Mouse (Mus musculus) midbrain, embryonic 10.5 days (tissue): ENCODE measurements at regions not wholly inside any gene's neighbourhood (a gene's known extent, or its start where the extent isn't known, plus 50 kb on each side); places are given as distances from the start of the nearest gene placed in this dataset.

Experiments
- DNase-seq: peaks from one replicate; pipeline ENCODE4 v3.0.0-alpha.2; 2017; ENCODE audit warnings: low spot score
- H3K27ac ChIP-seq: fragments of 300-500 bp; sonication (generic); replicated peaks from 2 replicates; pipeline ENCODE4 v1.5.1; 2016; ENCODE audit warnings: mild to moderate bottlenecking
- H3K27me3 ChIP-seq: fragments of 300-500 bp; sonication (generic); 2 replicates; pipeline ENCODE4 v1.6.1; 2016; ENCODE audit warnings: low read depth, mild to moderate bottlenecking; ENCODE audit not compliant: poor library complexity, severe bottlenecking
- H3K36me3 ChIP-seq: fragments of 300-500 bp; sonication (generic); 2 replicates; pipeline ENCODE4 v1.6.1; 2016; ENCODE audit warnings: mild to moderate bottlenecking, moderate library complexity
- H3K4me1 ChIP-seq: fragments of 300-500 bp; sonication (generic); 2 replicates; pipeline ENCODE4 v1.6.1; 2016
- H3K4me3 ChIP-seq: fragments of 300-500 bp; sonication (generic); 2 replicates; pipeline ENCODE4 v1.5.1; 2016; ENCODE audit warnings: mild to moderate bottlenecking, moderate library complexity
- H3K9me3 ChIP-seq: fragments of 300-500 bp; sonication (generic); replicated peaks from 2 replicates; pipeline ENCODE4 v1.6.1; 2016; ENCODE audit warnings: mild to moderate bottlenecking
- WGBS: fragments of 180-500 bp; shearing (Covaris S2); methylation state at CpG from one replicate; pipeline ENCODE4 v1.1.7; 2016; 5-methylcytosine and 5-hydroxymethylcytosine counted together

DNA sequence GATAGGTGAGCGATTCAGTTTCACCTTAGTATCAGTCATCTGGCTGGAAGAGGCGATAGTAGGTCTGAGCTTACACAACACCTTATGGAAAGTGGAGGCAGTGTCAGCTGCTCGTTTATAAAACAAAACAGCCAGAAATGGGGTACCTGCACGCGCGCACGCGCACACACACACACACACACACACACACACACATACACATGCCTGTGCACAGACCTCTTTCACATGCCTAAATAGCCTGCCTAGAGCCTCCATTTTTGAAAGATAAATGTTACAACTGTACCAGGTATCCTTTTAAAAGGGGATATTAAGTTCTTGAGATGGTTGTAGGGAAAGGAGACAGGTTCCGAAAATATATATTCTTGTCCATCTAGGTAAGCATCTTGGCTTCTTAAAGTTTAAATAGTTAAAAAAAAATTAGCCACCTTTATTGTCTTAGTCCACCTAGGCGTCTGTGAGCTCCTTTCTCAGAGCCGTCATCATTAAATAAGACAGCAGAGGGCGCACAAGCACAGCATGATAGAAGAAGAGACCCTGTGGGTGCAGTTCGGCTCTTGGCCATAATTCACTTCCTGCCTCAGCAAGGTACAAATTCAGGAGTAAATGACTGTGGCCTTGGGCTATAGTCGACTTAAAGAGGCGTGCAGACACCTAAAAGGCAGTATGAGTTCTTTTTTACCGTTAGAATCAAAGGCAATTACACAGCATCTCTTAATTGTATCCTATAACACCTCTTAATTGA, 121.4 kb upstream of the Ralgapa2 start:
- no peaks in the 10 kb centered on the region for H3K9me3 ChIP-seq
- H3K36me3 ChIP-seq = no peaks in the 10 kb centered on the region
- no peaks in the 10 kb centered on the region for H3K4me1 ChIP-seq
- DNase-seq = peak; percentile 75
- H3K27me3 ChIP-seq = peaks cover 70% of the 10 kb centered on the region
- 48% methylated on average over 16 of the region's 16 CpGs for WGBS
- no peak overlapping the region for H3K27ac ChIP-seq
- no peak overlapping the region for H3K4me3 ChIP-seq

DNA sequence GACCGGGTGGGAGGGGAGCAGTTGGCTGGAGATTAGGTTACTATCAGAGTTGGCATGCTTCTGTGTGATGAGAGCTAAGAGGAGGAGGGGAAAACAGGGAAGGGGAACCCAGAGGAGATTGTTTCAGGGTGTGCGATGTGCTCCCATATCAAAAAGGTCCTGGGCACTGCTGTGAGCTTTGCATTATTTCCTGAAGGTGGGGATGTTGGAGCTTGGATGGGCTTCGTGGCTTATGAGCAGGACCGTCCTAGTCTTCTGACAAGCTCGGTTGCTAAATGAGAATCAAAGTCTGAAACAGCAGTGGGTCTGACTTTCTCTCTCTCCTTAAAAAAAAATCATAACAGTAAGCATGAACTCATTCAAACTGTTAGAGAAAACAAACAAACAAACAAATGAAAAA, 125.4 kb upstream of the Ralgapa2 start:
- Histone ChIP-seq H3K4me3 (no peak overlapping the region), H3K27ac (no peak overlapping the region), H3K4me1 (no peaks in the 10 kb centered on the region), H3K9me3 (no peaks in the 10 kb centered on the region; the same call in 1 of the 2 replicates), H3K27me3 (peaks cover 39% of the 10 kb centered on the region), H3K36me3 (no peaks in the 10 kb centered on the region)
- no peak for DNase-seq
- 66% methylated on average over 5 of the region's 5 CpGs for WGBS

DNA sequence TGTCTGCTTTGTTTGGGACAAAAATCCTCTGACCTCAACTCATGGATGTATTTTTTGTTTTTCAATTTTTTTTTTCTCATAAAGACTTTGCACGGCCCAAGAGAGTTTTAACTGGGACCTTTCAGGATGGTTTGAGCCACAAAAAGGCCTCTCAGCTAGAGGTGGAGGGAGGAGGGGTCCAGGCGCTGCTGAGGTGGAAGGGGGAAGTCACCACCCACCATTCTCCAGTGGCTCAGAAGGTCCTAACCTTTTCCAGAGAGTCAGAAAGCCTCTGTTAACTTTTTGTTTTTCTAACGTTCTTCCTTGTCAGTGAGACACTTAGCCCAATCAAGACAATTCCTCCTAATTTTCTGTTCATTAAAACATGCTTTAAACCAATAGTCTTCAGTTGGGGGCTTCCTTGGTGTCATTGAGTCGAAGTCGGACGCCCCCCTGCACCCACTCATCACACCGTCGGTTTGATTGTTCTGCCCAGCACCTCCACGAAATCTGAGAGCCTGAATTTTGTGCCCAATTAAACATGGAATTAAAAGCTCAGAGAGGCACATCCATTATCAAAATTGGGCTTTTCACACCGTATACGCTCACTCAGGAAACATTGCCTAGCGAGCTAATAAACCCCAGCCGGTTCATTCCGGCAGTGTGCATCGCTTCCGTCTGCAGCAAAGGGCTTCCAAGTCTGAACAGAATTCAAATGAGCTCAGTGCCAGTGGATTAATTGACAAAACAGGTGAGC, 134.3 kb upstream of the Ralgapa2 start:
- Histone ChIP-seq H3K4me1 (peaks cover 12% of the 10 kb centered on the region), H3K27me3 (peaks cover 16% of the 10 kb centered on the region), H3K27ac (0 out of 2 replicates have a peak overlapping the region, but pooled peaks have one; percentile 13), H3K4me3 (no peak overlapping the region), H3K36me3 (no peaks in the 10 kb centered on the region), H3K9me3 (no peaks in the 10 kb centered on the region)
- DNase-seq = no peak
- WGBS = 38% methylated on average over 16 of the region's 16 CpGs

DNA sequence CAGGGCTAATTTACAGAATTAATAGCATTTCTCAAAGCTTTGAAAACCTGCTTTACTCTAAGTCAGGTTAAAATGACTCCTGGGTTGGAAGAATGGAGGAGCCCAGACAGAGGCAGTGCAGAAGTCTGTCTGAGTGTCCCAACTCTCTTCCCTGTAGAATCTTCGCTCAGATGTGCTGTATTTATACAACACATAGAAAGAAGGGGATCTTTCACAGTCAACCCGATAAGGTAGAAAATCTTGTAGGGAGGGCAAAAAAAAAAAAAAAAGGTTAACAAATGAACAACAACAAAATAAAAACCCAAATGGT, 134.8 kb upstream of the Ralgapa2 start:
- no peaks in the 10 kb centered on the region for H3K9me3 ChIP-seq
- H3K27ac ChIP-seq = 0 out of 2 replicates have a peak overlapping the region, but pooled peaks have one; percentile 13
- H3K4me1 ChIP-seq = peaks cover 12% of the 10 kb centered on the region
- peaks cover 16% of the 10 kb centered on the region for H3K27me3 ChIP-seq
- 90% methylated on average over 2 of the region's 2 CpGs for WGBS
- H3K36me3 ChIP-seq = no peaks in the 10 kb centered on the region
- no peak for DNase-seq
- H3K4me3 ChIP-seq = no peak overlapping the region

DNA sequence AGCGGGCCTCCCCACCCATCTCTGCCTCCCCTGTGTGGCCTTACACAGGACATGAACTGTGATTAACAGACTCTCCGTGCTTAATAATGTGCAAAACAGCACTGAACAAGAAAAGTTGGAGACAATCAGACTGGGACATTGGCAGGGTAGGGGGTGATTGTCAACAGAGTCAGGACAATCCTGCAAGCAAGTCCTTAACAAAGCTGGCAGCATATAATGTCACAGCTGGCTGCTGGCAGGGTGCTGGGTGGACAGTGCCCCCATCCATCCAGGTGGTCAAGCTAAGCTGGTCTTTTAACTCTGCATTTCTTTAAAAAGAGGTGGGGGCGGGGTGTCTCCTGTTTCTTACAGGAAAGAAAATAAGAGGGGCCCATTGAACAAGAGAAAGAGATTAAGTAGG, 149.2 kb upstream of the Ralgapa2 start:
- 45% methylated on average over 3 of the region's 3 CpGs for WGBS
- Histone ChIP-seq H3K27me3 (peaks cover 43% of the 10 kb centered on the region), H3K9me3 (no peaks in the 10 kb centered on the region), H3K27ac (no peak overlapping the region), H3K36me3 (no peaks in the 10 kb centered on the region), H3K4me3 (no peak overlapping the region), H3K4me1 (peaks cover 16% of the 10 kb centered on the region)
- DNase-seq = no peak

DNA sequence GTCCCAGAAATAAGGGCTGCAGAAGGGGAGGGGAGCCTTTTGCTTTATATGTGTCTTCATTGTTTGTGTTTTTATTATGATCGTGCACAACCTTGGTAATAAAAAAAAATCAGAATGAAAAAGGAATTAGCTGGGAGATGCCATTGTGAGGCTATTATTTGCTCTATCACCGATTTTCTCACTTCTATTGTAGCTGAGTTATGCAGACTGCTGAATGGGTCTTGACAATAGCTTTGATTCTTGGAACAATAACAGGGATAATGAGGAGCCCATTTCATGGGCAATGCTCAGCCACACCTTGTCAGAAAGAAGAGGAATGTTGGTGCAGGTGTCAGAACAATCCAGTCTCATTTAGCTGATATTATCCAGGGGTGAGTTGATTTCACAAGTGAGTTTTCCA, 160.6 kb upstream of the Ralgapa2 start:
- Histone ChIP-seq H3K27me3 (peaks cover 3% of the 10 kb centered on the region; the same call in 1 of the 2 replicates), H3K4me1 (no peaks in the 10 kb centered on the region; the same call in 1 of the 2 replicates), H3K9me3 (no peaks in the 10 kb centered on the region), H3K4me3 (no peak overlapping the region), H3K27ac (no peak overlapping the region), H3K36me3 (no peaks in the 10 kb centered on the region)
- no peak for DNase-seq
- WGBS = 63% methylated on average over 2 of the region's 2 CpGs

DNA sequence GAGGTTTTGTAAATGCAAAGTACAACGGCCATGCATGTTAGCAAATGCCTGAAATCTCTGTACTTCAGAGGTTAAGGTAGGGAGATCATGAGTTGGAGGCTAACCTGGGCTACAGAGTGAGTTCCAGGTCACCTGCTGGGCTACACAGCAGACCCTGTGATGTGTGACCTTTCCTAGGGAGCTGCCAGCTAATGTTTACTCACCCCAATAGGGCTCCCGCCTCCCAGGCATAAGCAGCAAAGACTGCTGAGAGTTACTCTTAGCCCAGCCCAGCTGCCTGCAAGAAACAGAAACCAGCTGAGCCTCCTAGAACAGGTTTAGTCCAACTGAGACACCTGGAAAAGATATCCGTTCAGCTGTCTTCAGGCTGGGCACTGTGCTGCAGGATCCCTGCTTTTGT, 169.8 kb upstream of the Ralgapa2 start:
- no peak overlapping the region for H3K27ac ChIP-seq
- H3K4me1 ChIP-seq = no peaks in the 10 kb centered on the region
- WGBS = 68% methylated on average over 3 of the region's 3 CpGs
- H3K36me3 ChIP-seq = no peaks in the 10 kb centered on the region
- DNase-seq = no peak
- H3K9me3 ChIP-seq = no peaks in the 10 kb centered on the region
- H3K4me3 ChIP-seq = no peak overlapping the region
- no peaks in the 10 kb centered on the region for H3K27me3 ChIP-seq

DNA sequence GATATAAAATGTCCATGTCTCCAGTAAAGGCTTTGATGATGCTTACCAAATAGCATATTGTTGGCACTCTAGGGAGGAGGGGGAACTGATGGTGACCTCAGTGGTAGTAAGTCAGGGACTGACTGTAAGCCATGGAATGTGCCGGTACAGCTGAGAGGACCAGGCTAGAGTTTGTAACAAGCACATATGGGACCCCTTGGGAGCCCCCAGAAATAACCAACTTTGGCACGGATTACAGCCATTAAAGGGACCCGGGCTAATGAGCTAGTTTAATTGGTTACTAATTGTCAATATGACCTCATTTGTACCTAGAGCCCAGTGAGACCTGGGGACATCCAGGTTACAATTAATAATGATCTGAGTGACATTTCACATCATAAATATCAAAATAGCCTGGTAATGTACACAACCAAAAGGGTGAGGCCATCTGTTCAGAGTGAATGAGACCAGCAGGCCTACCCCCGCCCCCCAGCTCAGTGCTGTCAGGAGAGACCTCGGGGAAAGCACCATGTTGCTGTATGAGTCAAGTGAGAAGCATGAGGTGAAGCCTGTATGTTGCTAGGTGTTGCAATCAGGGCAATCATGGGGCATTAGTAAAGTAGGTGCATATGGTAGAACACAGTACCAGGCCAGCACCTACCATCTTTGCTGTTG, 169.7 kb upstream of the Kiz start:
- H3K27ac ChIP-seq = no peak overlapping the region
- H3K9me3 ChIP-seq = no peaks in the 10 kb centered on the region
- H3K36me3 ChIP-seq = no peaks in the 10 kb centered on the region
- WGBS = 89% methylated on average over 5 of the region's 5 CpGs
- no peaks in the 10 kb centered on the region for H3K4me1 ChIP-seq
- no peak overlapping the region for H3K4me3 ChIP-seq
- DNase-seq = no peak
- H3K27me3 ChIP-seq = peaks cover 9% of the 10 kb centered on the region

DNA sequence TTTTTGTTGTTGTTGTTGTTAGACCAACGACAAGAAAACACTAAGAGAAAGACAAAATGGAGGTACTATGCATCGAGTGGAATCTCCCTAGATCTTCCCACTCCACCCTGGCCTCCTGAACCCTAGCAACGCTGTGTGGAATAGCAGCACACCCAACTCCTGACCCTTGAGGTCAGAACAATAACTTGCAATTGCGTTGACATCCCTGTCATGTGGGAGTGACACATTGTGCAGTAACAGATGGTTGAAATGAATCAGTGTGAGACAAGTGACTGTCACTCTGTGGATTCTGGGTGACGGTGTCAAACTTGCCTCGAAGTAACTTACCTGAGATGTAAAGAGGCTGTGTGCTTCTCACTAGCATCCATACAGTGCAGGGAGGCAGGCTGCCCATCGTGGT, 167.1 kb upstream of the Kiz start:
- H3K4me3 ChIP-seq = no peak overlapping the region
- DNase-seq = no peak
- 84% methylated on average over 7 of the region's 7 CpGs for WGBS
- H3K9me3 ChIP-seq = 0 out of 2 replicates have a peak, but pooled peaks cover 5% of the 10 kb centered on the region
- H3K27me3 ChIP-seq = peaks cover 25% of the 10 kb centered on the region
- H3K27ac ChIP-seq = no peak overlapping the region
- no peaks in the 10 kb centered on the region for H3K36me3 ChIP-seq
- peaks cover 2% of the 10 kb centered on the region for H3K4me1 ChIP-seq

DNA sequence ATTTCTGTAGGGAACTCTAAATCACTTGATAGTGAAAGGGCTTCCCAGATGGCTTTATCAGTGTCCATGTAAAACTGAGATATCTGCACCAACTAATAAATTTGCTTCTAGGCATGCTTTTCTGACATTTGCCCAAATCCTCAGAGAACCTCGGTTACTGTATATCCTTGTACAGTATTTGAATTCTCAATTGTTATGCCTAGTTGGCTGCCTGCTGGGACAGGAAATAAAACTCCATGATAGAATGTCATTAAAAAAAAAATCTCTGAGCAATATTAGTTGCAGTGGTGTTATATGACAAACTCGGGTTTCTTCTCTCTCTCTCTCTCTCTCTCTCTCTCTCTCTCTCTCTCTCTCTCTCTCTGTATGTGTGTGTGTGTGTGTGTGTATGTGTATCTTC, 162.2 kb upstream of the Kiz start:
- H3K27me3 ChIP-seq = peaks cover 49% of the 10 kb centered on the region
- no peak overlapping the region for H3K4me3 ChIP-seq
- peaks cover 13% of the 10 kb centered on the region for H3K4me1 ChIP-seq
- no peak overlapping the region for H3K27ac ChIP-seq
- 0 out of 2 replicates have a peak, but pooled peaks cover 5% of the 10 kb centered on the region for H3K9me3 ChIP-seq
- no peak for DNase-seq
- H3K36me3 ChIP-seq = no peaks in the 10 kb centered on the region
- 64% methylated on average over 2 of the region's 2 CpGs for WGBS

DNA sequence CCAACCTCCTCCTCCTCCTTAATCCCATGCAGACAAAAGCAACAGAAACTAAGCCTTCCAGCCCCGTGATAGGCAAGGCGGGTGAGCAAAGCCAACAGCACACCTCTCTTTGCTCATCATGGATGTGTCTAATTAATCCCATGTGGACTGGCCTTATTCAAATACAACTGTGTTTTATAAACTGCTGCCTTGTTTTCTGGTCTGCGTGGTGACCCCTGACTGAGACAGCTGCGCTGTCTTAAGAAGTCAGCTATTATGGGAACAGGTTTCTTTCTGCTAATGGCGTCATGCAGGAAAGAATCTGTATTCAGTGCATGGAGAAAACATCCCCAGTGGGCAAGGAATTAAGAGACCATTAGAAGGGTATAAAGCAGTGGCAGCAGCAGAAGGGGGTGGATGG, 161.6 kb upstream of the Kiz start:
- H3K27me3 ChIP-seq = peaks cover 46% of the 10 kb centered on the region
- 0 out of 2 replicates have a peak, but pooled peaks cover 5% of the 10 kb centered on the region for H3K9me3 ChIP-seq
- H3K36me3 ChIP-seq = no peaks in the 10 kb centered on the region
- peaks cover 13% of the 10 kb centered on the region for H3K4me1 ChIP-seq
- peak; percentile 13 for DNase-seq
- H3K27ac ChIP-seq = 0 out of 2 replicates have a peak overlapping the region, but pooled peaks have one; percentile 38
- 19% methylated on average over 5 of the region's 5 CpGs for WGBS
- no peak overlapping the region for H3K4me3 ChIP-seq

DNA sequence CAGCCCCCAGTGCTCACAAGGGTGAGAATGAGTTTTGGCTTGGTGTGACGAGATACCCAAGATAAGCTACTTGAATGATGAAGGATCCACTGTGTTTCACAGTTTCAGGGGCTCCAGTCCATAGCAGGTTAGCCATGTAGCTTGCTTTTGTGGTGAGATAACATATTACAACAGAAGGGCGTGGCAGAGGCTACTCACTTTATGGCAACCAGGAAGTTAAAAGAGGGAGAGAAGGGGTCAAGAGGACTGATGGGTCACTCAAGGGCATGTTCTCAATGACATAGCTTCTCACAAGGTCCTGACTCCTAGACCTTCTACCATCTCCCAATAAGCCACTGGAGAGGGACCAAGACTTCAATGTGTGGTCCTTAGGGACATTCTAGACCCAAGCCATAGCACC, 159.4 kb upstream of the Kiz start:
- no peak overlapping the region for H3K27ac ChIP-seq
- 81% methylated on average over 2 of the region's 2 CpGs for WGBS
- H3K36me3 ChIP-seq = no peaks in the 10 kb centered on the region
- H3K9me3 ChIP-seq = 0 out of 2 replicates have a peak, but pooled peaks cover 5% of the 10 kb centered on the region
- H3K27me3 ChIP-seq = peaks cover 44% of the 10 kb centered on the region
- peaks cover 13% of the 10 kb centered on the region for H3K4me1 ChIP-seq
- H3K4me3 ChIP-seq = no peak overlapping the region
- no peak for DNase-seq

DNA sequence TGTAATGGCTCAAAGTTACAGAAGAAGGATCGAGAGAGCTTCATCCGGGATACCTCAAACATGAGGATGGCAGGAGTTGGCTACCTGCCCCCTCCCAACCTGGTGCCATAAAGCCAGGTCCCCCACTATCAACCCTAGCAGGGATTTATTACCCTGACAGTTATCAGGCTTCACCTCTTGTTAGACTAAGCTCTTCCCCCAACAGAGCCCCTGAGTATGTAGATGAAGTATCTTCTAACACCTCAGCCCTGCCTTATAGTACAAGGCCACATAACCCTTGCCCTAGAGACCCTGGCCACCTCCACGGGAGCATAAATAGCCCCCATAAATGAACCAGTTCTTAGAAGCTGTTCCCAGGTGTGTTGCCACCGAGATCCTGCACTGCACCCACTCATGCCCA, 158.9 kb upstream of the Kiz start:
- Histone ChIP-seq H3K36me3 (no peaks in the 10 kb centered on the region), H3K4me1 (peaks cover 13% of the 10 kb centered on the region), H3K27me3 (peaks cover 41% of the 10 kb centered on the region), H3K4me3 (no peak overlapping the region), H3K9me3 (0 out of 2 replicates have a peak, but pooled peaks cover under 1% of the 10 kb centered on the region), H3K27ac (no peak overlapping the region)
- no peak for DNase-seq
- 88% methylated on average over 4 of the region's 4 CpGs for whole genome bisulfite sequencing
